Mouse (Mus musculus) testis, postnatal 14 days (tissue): ENCODE data around the gene Hap1.
A peak's percentile ranks its signal among the peaks of the same experiment; 100 is the strongest.
"Not testable (repeated sequence)": the region's sequence is repeated elsewhere in the genome, so short reads cannot be mapped to it uniquely, and the experiment has no call there.

Source experiments
- DNase-seq: peaks from one replicate; pipeline ENCODE4 v3.0.0; 2021; ENCODE audit warnings: low spot score

Gene Hap1

GRCm38 (mm10) chr11:100317826-100318380, 38.0 kb downstream of the Hap1 start:
- no peak for DNase-seq

GRCm38 (mm10) chr11:100315439-100315838, 40.5 kb downstream of the Hap1 start:
- no peak for DNase-seq

- no peak for DNase-seq
These were observed 42.5 kb downstream of the Hap1 start for GRCm38 (mm10) chr11:100313424-100313823.

GRCm38 (mm10) chr11:100312096-100312679, 43.7 kb downstream of the Hap1 start:
- no peak for DNase-seq

- no peak for DNase-seq
These were observed 44.3 kb downstream of the Hap1 start for GRCm38 (mm10) chr11:100311656-100312055.

- DNase-seq: not testable (repeated sequence)
These were observed 47.3 kb downstream of the Hap1 start for GRCm38 (mm10) chr11:100308672-100309071.

- DNase-seq: no peak
These were observed 48.0 kb downstream of the Hap1 start for GRCm38 (mm10) chr11:100307900-100308299.

GRCm38 (mm10) chr11:100301292-100301691, 54.6 kb downstream of the Hap1 start:
- no peak for DNase-seq

GRCm38 (mm10) chr11:100300293-100300692, 55.6 kb downstream of the Hap1 start:
- peak; percentile 52 for DNase-seq

GRCm38 (mm10) chr11:100298274-100299036, 57.5 kb downstream of the Hap1 start:
- DNase-seq: peak; percentile 76

GRCm38 (mm10) chr11:100297801-100298200, 58.1 kb downstream of the Hap1 start:
- DNase-seq: peak; percentile 28
